Mouse (Mus musculus): Measurements from ENCODE around the gene Plekho2. TPM values are rescaled to one million over a fixed set of nuclear protein-coding genes. Genes with fewer than 3 reads are reported as not detected.

Plekho2 gene
- polyA plus RNA-seq, 1 experiment from 2014 or later: 11.3 TPM

GRCm38 (mm10) chr9:65528417-65529038 is 51.3 kb downstream of the Plekho2 start:
- Histone ChIP-seq H3K4me2 (ENCODE audit: low read depth, low read length) (no peak overlapping the region), H3K27ac (ENCODE audit: low read length) (no peak overlapping the region), H3K36me3 (ENCODE audit: control insufficient read depth, insufficient read depth, low read length) (no peaks in the 10 kb centered on the region), H3K9me3 (ENCODE audit: control insufficient read depth, low read length) (no peaks in the 10 kb centered on the region), H3K9ac (ENCODE audit: low read depth, low read length) (no peak overlapping the region), H3K4me1 (ENCODE audit: control insufficient read depth, insufficient read depth, low read length) (peaks cover 3% of the 10 kb centered on the region; the same call in 1 of the 2 replicates), H3K4me3 (ENCODE audit: low read length) (no peak overlapping the region), H3K27me3 (replicated peaks; ENCODE audit: control insufficient read depth, insufficient read depth, low read length) (no peaks in the 10 kb centered on the region)
- ATAC-seq: peak; percentile 37; the same call in 1 of the 2 replicates
- WGBS: 74% methylated on average over 6 of the region's 6 CpGs

- Histone ChIP-seq H3K36me3 (ENCODE audit: control insufficient read depth, insufficient read depth, low read length) (no peaks in the 10 kb centered on the region), H3K9ac (ENCODE audit: low read depth, low read length) (no peak overlapping the region), H3K4me1 (ENCODE audit: control insufficient read depth, insufficient read depth, low read length) (peaks cover 3% of the 10 kb centered on the region; the same call in 1 of the 2 replicates), H3K9me3 (ENCODE audit: control insufficient read depth, low read length) (no peaks in the 10 kb centered on the region), H3K4me3 (ENCODE audit: low read length) (no peak overlapping the region), H3K4me2 (ENCODE audit: low read depth, low read length) (no peak overlapping the region), H3K27ac (ENCODE audit: low read length) (no peak overlapping the region), H3K27me3 (replicated peaks; ENCODE audit: control insufficient read depth, insufficient read depth, low read length) (no peaks in the 10 kb centered on the region)
- 82% methylated on average over 10 of the region's 10 CpGs for WGBS
- no peak for ATAC-seq
Observed at GRCm38 (mm10) chr9:65525445-65526195, 54.2 kb downstream of the Plekho2 start.

- 25% methylated on average over 14 of the region's 14 CpGs for WGBS
- Histone ChIP-seq H3K36me3 (ENCODE audit: control insufficient read depth, insufficient read depth, low read length) (no peaks in the 10 kb centered on the region), H3K4me1 (ENCODE audit: control insufficient read depth, insufficient read depth, low read length) (peaks cover 10% of the 10 kb centered on the region; the same call in 1 of the 2 replicates), H3K4me2 (ENCODE audit: low read depth, low read length) (no peak overlapping the region), H3K9me3 (ENCODE audit: control insufficient read depth, low read length) (no peaks in the 10 kb centered on the region), H3K9ac (ENCODE audit: low read depth, low read length) (no peak overlapping the region), H3K27me3 (replicated peaks; ENCODE audit: control insufficient read depth, insufficient read depth, low read length) (no peaks in the 10 kb centered on the region), H3K4me3 (ENCODE audit: low read length) (no peak overlapping the region), H3K27ac (ENCODE audit: low read length) (no peak overlapping the region)
- peak; percentile 86 for ATAC-seq
Observed at GRCm38 (mm10) chr9:65523611-65524364, 56.1 kb downstream of the Plekho2 start.

GRCm38 (mm10) chr9:65520505-65520876 is 59.3 kb downstream of the Plekho2 start:
- H3K9me3 ChIP-seq (ENCODE audit: control insufficient read depth, low read length): no peaks in the 10 kb centered on the region
- ATAC-seq: no peak
- no peak overlapping the region for H3K9ac ChIP-seq (ENCODE audit: low read depth, low read length)
- H3K4me1 ChIP-seq (ENCODE audit: control insufficient read depth, insufficient read depth, low read length): peaks cover 10% of the 10 kb centered on the region; the same call in 1 of the 2 replicates
- no peak overlapping the region for H3K27ac ChIP-seq (ENCODE audit: low read length)
- H3K4me3 ChIP-seq (ENCODE audit: low read length): no peak overlapping the region
- peak overlapping the region; percentile 43 for H3K4me2 ChIP-seq (ENCODE audit: low read depth, low read length)
- no peaks in the 10 kb centered on the region for H3K27me3 ChIP-seq (replicated peaks; ENCODE audit: control insufficient read depth, insufficient read depth, low read length)
- no peaks in the 10 kb centered on the region for H3K36me3 ChIP-seq (ENCODE audit: control insufficient read depth, insufficient read depth, low read length)
- 16% methylated on average over 11 of the region's 11 CpGs for WGBS

- Histone ChIP-seq H3K4me3 (ENCODE audit: low read length) (peak within 1 kb of the TSS; percentile 29), H3K27ac (ENCODE audit: low read length) (no peak within 1 kb of the TSS), H3K4me1 (ENCODE audit: control insufficient read depth, insufficient read depth, low read length) (peaks cover 10% of the 10 kb centered on the region; the same call in 1 of the 2 replicates), H3K36me3 (ENCODE audit: control insufficient read depth, insufficient read depth, low read length) (no peaks in the 10 kb centered on the region), H3K9me3 (ENCODE audit: control insufficient read depth, low read length) (no peaks in the 10 kb centered on the region), H3K4me2 (ENCODE audit: low read depth, low read length) (peak within 1 kb of the TSS; percentile 43), H3K27me3 (replicated peaks; ENCODE audit: control insufficient read depth, insufficient read depth, low read length) (no peaks in the 10 kb centered on the region), H3K9ac (ENCODE audit: low read depth, low read length) (peak within 1 kb of the TSS; percentile 48; the same call in 1 of the 2 replicates)
- no peak for ATAC-seq
- 5% methylated on average over 22 of the region's 25 CpGs for WGBS
Observed at GRCm38 (mm10) chr9:65519807-65520504, 59.9 kb downstream of the Plekho2 start, which contains the start of gene Ankdd1a. Ankdd1a (minus strand) TSS chr9:65520193.

- Histone ChIP-seq H3K36me3 (ENCODE audit: control insufficient read depth, insufficient read depth, low read length) (no peaks in the 10 kb centered on the region), H3K4me3 (ENCODE audit: low read length) (no peak overlapping the region), H3K27me3 (replicated peaks; ENCODE audit: control insufficient read depth, insufficient read depth, low read length) (no peaks in the 10 kb centered on the region), H3K4me2 (ENCODE audit: low read depth, low read length) (no peak overlapping the region), H3K9ac (ENCODE audit: low read depth, low read length) (no peak overlapping the region), H3K9me3 (ENCODE audit: control insufficient read depth, low read length) (no peaks in the 10 kb centered on the region), H3K4me1 (ENCODE audit: control insufficient read depth, insufficient read depth, low read length) (peaks cover 2% of the 10 kb centered on the region; the same call in 1 of the 2 replicates), H3K27ac (ENCODE audit: low read length) (no peak overlapping the region)
- no peak for ATAC-seq
- WGBS: 54% methylated on average over 3 of the region's 3 CpGs
Observed at GRCm38 (mm10) chr9:65514851-65515261, 65.0 kb downstream of the Plekho2 start.

- no peak for ATAC-seq
- Histone ChIP-seq H3K36me3 (ENCODE audit: control insufficient read depth, insufficient read depth, low read length) (no peaks in the 10 kb centered on the region), H3K4me2 (ENCODE audit: low read depth, low read length) (no peak overlapping the region), H3K27me3 (replicated peaks; ENCODE audit: control insufficient read depth, insufficient read depth, low read length) (no peaks in the 10 kb centered on the region), H3K4me1 (ENCODE audit: control insufficient read depth, insufficient read depth, low read length) (0 out of 2 replicates have a peak, but pooled peaks cover 2% of the 10 kb centered on the region), H3K4me3 (ENCODE audit: low read length) (no peak overlapping the region), H3K9me3 (ENCODE audit: control insufficient read depth, low read length) (no peaks in the 10 kb centered on the region), H3K9ac (ENCODE audit: low read depth, low read length) (no peak overlapping the region), H3K27ac (ENCODE audit: low read length) (no peak overlapping the region)
- WGBS: 68% methylated on average over 8 of the region's 8 CpGs
Observed at GRCm38 (mm10) chr9:65514431-65514830, 65.4 kb downstream of the Plekho2 start.

GRCm38 (mm10) chr9:65512520-65512919 is 67.3 kb downstream of the Plekho2 start:
- 72% methylated on average over 3 of the region's 3 CpGs for WGBS

More at GRCm38 (mm10) chr9:65512520-65512919, 67.3 kb downstream of the Plekho2 start:
- Histone ChIP-seq H3K4me3 (ENCODE audit: low read length) (no peak overlapping the region), H3K9ac (ENCODE audit: low read depth, low read length) (no peak overlapping the region), H3K36me3 (ENCODE audit: control insufficient read depth, insufficient read depth, low read length) (no peaks in the 10 kb centered on the region), H3K27ac (ENCODE audit: low read length) (no peak overlapping the region), H3K4me1 (ENCODE audit: control insufficient read depth, insufficient read depth, low read length) (peaks cover 7% of the 10 kb centered on the region; the same call in 1 of the 2 replicates), H3K27me3 (replicated peaks; ENCODE audit: control insufficient read depth, insufficient read depth, low read length) (no peaks in the 10 kb centered on the region), H3K9me3 (ENCODE audit: control insufficient read depth, low read length) (no peaks in the 10 kb centered on the region), H3K4me2 (ENCODE audit: low read depth, low read length) (no peak overlapping the region)
- peak; percentile 76 for ATAC-seq

All from intestine, embryonic 16.5 days (tissue).